Comparison of ENCODE assay signal across 11 mouse cellular contexts in the genomic region with DNA sequence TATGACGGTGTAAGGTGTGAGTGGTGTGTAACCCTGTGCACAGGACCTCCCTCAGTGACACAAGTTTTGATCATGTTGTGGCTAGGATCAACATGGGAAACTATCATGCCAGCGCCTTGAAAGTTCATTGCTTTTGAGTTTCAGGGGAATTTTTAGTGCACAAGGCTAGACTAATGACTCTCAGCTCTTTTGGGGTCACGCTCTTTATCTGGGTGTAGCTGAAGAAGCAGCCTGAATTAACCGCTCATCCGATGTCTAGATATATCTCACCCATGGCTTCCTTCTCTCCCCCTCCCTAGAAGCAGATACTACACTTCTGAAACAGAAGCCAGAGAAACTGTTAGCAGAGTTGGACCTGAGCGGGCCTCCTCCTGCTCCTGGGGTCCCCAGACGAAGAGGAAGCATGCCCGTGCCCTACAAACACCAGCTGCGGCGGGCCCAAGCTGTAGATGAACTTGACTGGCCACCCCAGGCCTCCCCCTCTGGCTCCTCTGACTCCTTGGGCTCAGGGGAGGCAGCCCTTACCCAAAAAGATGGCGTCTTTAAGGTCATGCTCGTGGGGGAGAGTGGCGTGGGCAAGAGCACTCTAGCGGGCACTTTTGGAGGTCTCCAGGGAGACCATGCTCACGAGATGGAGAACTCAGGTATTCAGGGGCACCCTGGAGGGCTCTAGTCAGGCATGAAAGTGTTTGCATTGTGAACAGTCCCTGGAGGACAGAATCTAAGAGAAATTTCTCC. TPM values are rescaled to one million over a fixed set of nuclear protein-coding genes. Genes with fewer than 3 reads are reported as not detected.
A peak's percentile ranks its signal among the peaks of the same experiment; 100 is the strongest.
DNase-seq lines count a peak whose midpoint lies in the region; ATAC-seq and TF ChIP-seq lines count a peak whose summit lies in the region.
"Had no signal": no experiment of that assay in that cellular context is flagged by ENCODE, and none has a peak within 500 bp of the region (broad histone marks: within the 10 kb centered on the region; RNA-seq: fewer than 3 reads in every experiment).

No protein-coding gene starts in this region.

- peak overlapping the region; percentile 88 for H3K4me2 ChIP-seq in forebrain, postnatal 0 days (ENCODE audit: low read depth)
- H3K4me2 ChIP-seq in midbrain, embryonic 11.5 days = peak overlapping the region; percentile 90

- peaks cover 0 to 30% of the 10 kb centered on the region in 2 experiments; a peak in 2 of 4 replicates for H3K36me3 ChIP-seq in MEL (ENCODE audit: control insufficient read depth in 1 of 2, insufficient read depth in 2 of 2, low read length in 2 of 2)
- peaks cover 3% of the 10 kb centered on the region; the same call in 1 of the 2 replicates for H3K36me3 ChIP-seq in forebrain, postnatal 0 days (ENCODE audit: insufficient read depth)
- H3K36me3 ChIP-seq in midbrain, embryonic 11.5 days (ENCODE audit: control insufficient read depth, insufficient read depth, low read length) = no peaks in the 10 kb centered on the region
- H3K36me3 ChIP-seq in kidney, adult 2 months (ENCODE audit: control insufficient read depth, insufficient read depth, low read length) = no peaks in the 10 kb centered on the region
- H3K36me3 ChIP-seq: G1E had no signal

- ATAC-seq in forebrain, postnatal 0 days = no peak
- no peak for ATAC-seq in midbrain, embryonic 11.5 days (ENCODE audit: low FRiP score)

- no peak for TF ChIP-seq RAD21 in MEL (IDR thresholded peaks at IDR 0.05; ENCODE audit: low read depth, low read length)

- H3K9me3 ChIP-seq in MEL (replicated peaks; ENCODE audit: insufficient read depth, low read length) = no peaks in the 10 kb centered on the region
- no peaks in the 10 kb centered on the region for H3K9me3 ChIP-seq in forebrain, postnatal 0 days (ENCODE audit: low read length)
- no peaks in the 10 kb centered on the region for H3K9me3 ChIP-seq in midbrain, embryonic 11.5 days (ENCODE audit: control insufficient read depth, low read length)
- H3K9me3 ChIP-seq: G1E had no signal

- H3K27me3 ChIP-seq in MEL (ENCODE audit: control insufficient read depth in 1 of 2, insufficient read depth in 2 of 2, low read length in 2 of 2) = no peaks in the 10 kb centered on the region
- H3K27me3 ChIP-seq in forebrain, postnatal 0 days (ENCODE audit: insufficient read depth, low read length) = no peaks in the 10 kb centered on the region
- H3K27me3 ChIP-seq in midbrain, embryonic 11.5 days (ENCODE audit: control insufficient read depth, insufficient read depth, low read length) = peaks cover 13% of the 10 kb centered on the region
- no peaks in the 10 kb centered on the region for H3K27me3 ChIP-seq in kidney, adult 2 months (replicated peaks; ENCODE audit: control insufficient read depth, insufficient read depth, low read length)

- TF ChIP-seq EP300 in MEL (IDR thresholded peaks at IDR 0.05; ENCODE audit: low read depth in 1 of 2, low read length in 2 of 2) = peak; percentile 58 to 83; a peak in 3 of 4 replicates

- H3K4me3 ChIP-seq in MEL (ENCODE audit: control insufficient read depth in 1 of 2, insufficient read depth in 1 of 2, low read depth in 2 of 2, low read length in 2 of 2) = no peak overlapping the region; a peak in 1 of 4 replicates
- H3K4me3 ChIP-seq in forebrain, postnatal 0 days (ENCODE audit: low read depth, low read length) = peak overlapping the region; percentile 59
- H3K4me3 ChIP-seq in midbrain, embryonic 11.5 days (ENCODE audit: low read depth, low read length) = peak overlapping the region; percentile 55
- H3K4me3 ChIP-seq in kidney, adult 2 months (ENCODE audit: insufficient read depth, low read depth, low read length) = no peak overlapping the region

- no peak for TF ChIP-seq CTCF in MEL (IDR thresholded peaks at IDR 0.05 in 2 of 3, conservative IDR thresholded peaks at IDR 0.05 in 1 of 3; ENCODE audit: control insufficient read depth in 1 of 3, insufficient read depth in 1 of 3, low read depth in 2 of 3, low read length in 3 of 3, poor library complexity in 1 of 3, severe bottlenecking in 1 of 3)
- TF ChIP-seq CTCF in forebrain, postnatal 0 days (IDR thresholded peaks at IDR 0.05; ENCODE audit: low read depth) = no peak
- TF ChIP-seq CTCF in kidney, adult 2 months (conservative IDR thresholded peaks at IDR 0.05; ENCODE audit: insufficient read depth, insufficient read length, low read depth, low read length) = no peak

- 76% methylated on average over 15 of the region's 15 CpGs for WGBS in forebrain, postnatal 0 days
- 61% methylated on average over 15 of the region's 15 CpGs for WGBS in midbrain, embryonic 11.5 days
- 89% methylated on average over 15 of the region's 15 CpGs for WGBS in kidney, adult 2 months

- peak; percentile 74 for DNase-seq in heart, adult 11 months
- DNase-seq in heart, adult 9 months (ENCODE audit: low spot score in 2 of 2) = no peak
- peak; percentile 76 for DNase-seq in MEL (ENCODE audit: low read depth, low spot score)
- no peak for DNase-seq in forebrain, postnatal 0 days
- DNase-seq in midbrain, embryonic 11.5 days (ENCODE audit: low spot score, missing footprints) = no peak
- DNase-seq in urinary bladder, postnatal 10 days (ENCODE audit: low spot score) = no peak
- DNase-seq in adrenal gland, adult 18-20 months (ENCODE audit: low spot score in 2 of 2) = no peak
- no peak for DNase-seq in kidney, adult 2 months
- DNase-seq: thymus, adult 2 months had no signal

- H3K9ac ChIP-seq in MEL (ENCODE audit: control insufficient read depth, low read depth, low read length, poor library complexity, severe bottlenecking) = peak overlapping the region; percentile 49
- H3K9ac ChIP-seq in forebrain, postnatal 0 days = peak overlapping the region; percentile 75; the same call in 1 of the 2 replicates
- H3K9ac ChIP-seq in midbrain, embryonic 11.5 days (ENCODE audit: low read length) = peak overlapping the region; percentile 81

- TF ChIP-seq POLR2A in MEL (IDR thresholded peaks at IDR 0.05; ENCODE audit: control insufficient read depth in 1 of 2, insufficient read depth in 1 of 2, low read depth in 1 of 2, low read length in 2 of 2, poor library complexity in 1 of 2) = peak in 1 of 2 experiments; percentile 48; a peak in 1 of 4 replicates
- no peak for TF ChIP-seq POLR2A in kidney, adult 2 months (IDR thresholded peaks at IDR 0.05; ENCODE audit: low read depth, low read length)

- H3K27ac ChIP-seq in MEL (ENCODE audit: control insufficient read depth, low read depth, low read length) = peak overlapping the region; percentile 80
- H3K27ac ChIP-seq in forebrain, postnatal 0 days (ENCODE audit: low read depth, low read length) = no peak overlapping the region
- no peak overlapping the region for H3K27ac ChIP-seq in midbrain, embryonic 11.5 days (ENCODE audit: low read depth, low read length)
- no peak overlapping the region for H3K27ac ChIP-seq in kidney, adult 2 months (ENCODE audit: insufficient read depth, low read depth, low read length)

- H3K4me1 ChIP-seq in MEL (ENCODE audit: control insufficient read depth in 1 of 2, insufficient read depth in 2 of 2, low read length in 2 of 2) = peaks cover 22 to 33% of the 10 kb centered on the region in 2 experiments
- 0 out of 2 replicates have a peak, but pooled peaks cover 3% of the 10 kb centered on the region for H3K4me1 ChIP-seq in forebrain, postnatal 0 days (ENCODE audit: insufficient read depth)
- peaks cover 20% of the 10 kb centered on the region for H3K4me1 ChIP-seq in midbrain, embryonic 11.5 days (ENCODE audit: control insufficient read depth, insufficient read depth, low read length)
- H3K4me1 ChIP-seq in kidney, adult 2 months (ENCODE audit: control insufficient read depth, insufficient read depth, low read length) = 0 out of 2 replicates have a peak, but pooled peaks cover 2% of the 10 kb centered on the region

- H3K79me2 ChIP-seq in MEL (ENCODE audit: control insufficient read depth, insufficient read depth, low read length, poor library complexity) = no peaks in the 10 kb centered on the region

RNA-seq across cellular contexts. Expression of gene Rem2, which starts 1.4 kb away (rescaled TPM):
- total RNA-seq in MEL (2012; rRNA removed) = 28.6 and 38.8 TPM in 2 replicates
- 1 to 10 TPM in 1 of 2 experiments, not detected in 1; 4.8 TPM for polyA plus RNA-seq in MEL (2012; ENCODE audit: insufficient read depth in 1 of 2, insufficient read length in 2 of 2, low read depth in 1 of 2, low replicate concordance in 2 of 2, missing spikeins in 1 of 2)
- 25.5 and 31.0 TPM in 2 replicates for total RNA-seq in forebrain, postnatal 0 days (2014; rRNA removed)
- 22.5 and 28.0 TPM in 2 replicates for polyA plus RNA-seq in forebrain, postnatal 0 days (2015; fragmentation: Nextera tagmentation; extraction: Ambion mirVana)
- polyA plus RNA-seq in midbrain, embryonic 11.5 days (2014; fragmentation: Nextera tagmentation; extraction: Ambion mirVana) = 33.6 and 34.4 TPM in 2 replicates
- total RNA-seq in adrenal gland, adult 18-20 months (2021) = 1 to 10 TPM in 1 of 2 experiments, under 1 TPM in 1; 0.26 to 1.1 TPM
- 0.23 and 0.30 TPM in 2 replicates for polyA plus RNA-seq in kidney, adult 2 months (2012; rRNA removed)
- total RNA-seq: G1E; megakaryocyte, adult 5-6 weeks had no signal

RNA-seq across cellular contexts. Expression of gene Lrp10, which starts 13.4 kb away (rescaled TPM):
- 53.6 and 55.4 TPM in 2 replicates for total RNA-seq in MEL (2012; rRNA removed)
- polyA plus RNA-seq in MEL (2012; ENCODE audit: insufficient read depth in 1 of 2, insufficient read length in 2 of 2, low read depth in 1 of 2, low replicate concordance in 2 of 2, missing spikeins in 1 of 2) = 100 to 1,000 TPM in 1 of 2 experiments, not detected in 1; 110 TPM
- 39.6 and 45.8 TPM in 2 replicates for total RNA-seq in forebrain, postnatal 0 days (2014; rRNA removed)
- 38.0 and 38.5 TPM in 2 replicates for polyA plus RNA-seq in forebrain, postnatal 0 days (2015; fragmentation: Nextera tagmentation; extraction: Ambion mirVana)
- 15.8 and 19.5 TPM in 2 replicates for polyA plus RNA-seq in midbrain, embryonic 11.5 days (2014; fragmentation: Nextera tagmentation; extraction: Ambion mirVana)
- 100 to 1,000 TPM in 1 of 2 experiments, 10 to 100 TPM in 1; 95.4 to 119 TPM for total RNA-seq in adrenal gland, adult 18-20 months (2021)
- 168 and 211 TPM in 2 replicates for polyA plus RNA-seq in kidney, adult 2 months (2012; rRNA removed)

RNA-seq across cellular contexts. Expression of gene Prmt5, which starts 40.0 kb away (rescaled TPM):
- total RNA-seq in MEL (2012; rRNA removed) = 170 and 192 TPM in 2 replicates
- polyA plus RNA-seq in MEL (2012; ENCODE audit: insufficient read depth in 1 of 2, insufficient read length in 2 of 2, low read depth in 1 of 2, low replicate concordance in 2 of 2, missing spikeins in 1 of 2) = 100 to 1,000 TPM in 1 of 2 experiments, not detected in 1; 167 TPM
- 85.4 and 87.1 TPM in 2 replicates for total RNA-seq in forebrain, postnatal 0 days (2014; rRNA removed)
- polyA plus RNA-seq in forebrain, postnatal 0 days (2015; fragmentation: Nextera tagmentation; extraction: Ambion mirVana) = 87.0 and 100 TPM in 2 replicates
- 137 and 139 TPM in 2 replicates for polyA plus RNA-seq in midbrain, embryonic 11.5 days (2014; fragmentation: Nextera tagmentation; extraction: Ambion mirVana)
- total RNA-seq in adrenal gland, adult 18-20 months (2021) = 10 to 100 TPM; 38.9 to 43.3 TPM
- polyA plus RNA-seq in kidney, adult 2 months (2012; rRNA removed) = 30.9 and 33.0 TPM in 2 replicates

RNA-seq across cellular contexts. Expression of gene Mmp14, which starts 45.9 kb away (rescaled TPM):
- total RNA-seq in MEL (2012; rRNA removed) = 19.4 and 20.1 TPM in 2 replicates
- polyA plus RNA-seq in MEL (2012; ENCODE audit: insufficient read depth in 1 of 2, insufficient read length in 2 of 2, low read depth in 1 of 2, low replicate concordance in 2 of 2, missing spikeins in 1 of 2) = 10 to 100 TPM in 1 of 2 experiments, not detected in 1; 29.9 TPM
- total RNA-seq in forebrain, postnatal 0 days (2014; rRNA removed) = 29.0 and 40.7 TPM in 2 replicates
- polyA plus RNA-seq in forebrain, postnatal 0 days (2015; fragmentation: Nextera tagmentation; extraction: Ambion mirVana) = 32.5 and 39.1 TPM in 2 replicates
- polyA plus RNA-seq in midbrain, embryonic 11.5 days (2014; fragmentation: Nextera tagmentation; extraction: Ambion mirVana) = 57.4 and 57.5 TPM in 2 replicates
- 10 to 100 TPM; 26.4 to 38.4 TPM for total RNA-seq in adrenal gland, adult 18-20 months (2021)
- polyA plus RNA-seq in kidney, adult 2 months (2012; rRNA removed) = 37.2 and 42.1 TPM in 2 replicates

RNA-seq across cellular contexts. Expression of gene Mrpl52, which starts 50.6 kb away (rescaled TPM):
- 473 and 532 TPM in 2 replicates for total RNA-seq in MEL (2012; rRNA removed)
- 100 to 1,000 TPM in 1 of 2 experiments, not detected in 1; 469 TPM for polyA plus RNA-seq in MEL (2012; ENCODE audit: insufficient read depth in 1 of 2, insufficient read length in 2 of 2, low read depth in 1 of 2, low replicate concordance in 2 of 2, missing spikeins in 1 of 2)
- 151 and 217 TPM in 2 replicates for total RNA-seq in forebrain, postnatal 0 days (2014; rRNA removed)
- polyA plus RNA-seq in forebrain, postnatal 0 days (2015; fragmentation: Nextera tagmentation; extraction: Ambion mirVana) = 277 and 336 TPM in 2 replicates
- polyA plus RNA-seq in midbrain, embryonic 11.5 days (2014; fragmentation: Nextera tagmentation; extraction: Ambion mirVana) = 238 and 253 TPM in 2 replicates
- 100 to 1,000 TPM; 180 to 210 TPM for total RNA-seq in adrenal gland, adult 18-20 months (2021)
- 366 and 425 TPM in 2 replicates for polyA plus RNA-seq in kidney, adult 2 months (2012; rRNA removed)

Comparison
In these comparisons a context has a peak if more than half of its experiments do, and no peak if none do; other contexts are left out.
1. DNase-seq: peak in heart, adult 11 months (single experiment) and MEL (single experiment); none in heart, adult 9 months (0 of 2), forebrain, postnatal 0 days (single experiment), midbrain, embryonic 11.5 days (single experiment), urinary bladder, postnatal 10 days (single experiment), adrenal gland, adult 18-20 months (0 of 2) and kidney, adult 2 months (single experiment).
2. H3K4me3 ChIP-seq: peak in forebrain, postnatal 0 days (single experiment) and midbrain, embryonic 11.5 days (single experiment); none in MEL (0 of 2) and kidney, adult 2 months (single experiment).
3. Peak in every context shown above with its lines, with median percentiles within 50 percentile points of each other: H3K9ac ChIP-seq.